Mouse (Mus musculus) B cell, adult 62 days (primary cell): Measurements from ENCODE around the gene Reck. TPM values are rescaled to one million over a fixed set of nuclear protein-coding genes. Genes with fewer than 3 reads are reported as not detected.

ENCODE experiments used
- total RNA-seq: library from RNA; stranded (reverse); gene quantifications from 4 replicates; pipeline ENCODE4 v1.2.4, GENCODE M21; 2023

Reck gene
- total RNA-seq: 0.55 to 0.88 TPM (median 0.66 TPM) in 4 replicates

GRCm38 (mm10) chr4:43875160-43875918, at the start of gene Reck:
Reck (plus strand) TSS chr4:43875530.

GRCm38 (mm10) chr4:43840101-43840500, 35.2 kb upstream of the Reck start, which contains the start of gene Olfr157:
Olfr157 (minus strand) TSS chr4:43840201.

GRCm38 (mm10) chr4:43851265-43851664, 24.1 kb upstream of the Reck start, which contains the start of gene Olfr155:
Olfr155 (plus strand) TSS chr4:43851565.

GRCm38 (mm10) chr4:43957292-43957845, 82.0 kb downstream of the Reck start, which contains the start of gene Glipr2:
Glipr2 (plus strand) TSS chr4:43957401.

GRCm38 (mm10) chr4:43983181-43983580, 107.9 kb downstream of the Reck start, which contains the start of gene Ccin:
Ccin (plus strand) TSS chr4:43983483.

Other genes starting within 250 kb of the Reck start
- 0.16 to 0.40 TPM (median 0.39 TPM) in 3 of 4 replicates, not detected in the other for gene Npr2, start 243.6 kb upstream of the Reck start, total RNA-seq
- 1.4 TPM in 1 of 4 replicates, not detected in the others for gene Spag8, start 221.9 kb upstream of the Reck start, total RNA-seq
- 16.0 to 24.2 TPM (median 20.8 TPM) in 4 replicates for gene Hint2, start 219.1 kb upstream of the Reck start, total RNA-seq
- 2.4 to 6.0 TPM (median 4.9 TPM) in 4 replicates for gene Tmem8b, start 206.6 kb upstream of the Reck start, total RNA-seq
- gene Fam221b, start 206.4 kb upstream of the Reck start, total RNA-seq: not detected in 4 replicates
- not detected in 4 replicates for gene Olfr70, start 174.7 kb upstream of the Reck start, total RNA-seq
- gene Olfr71, start 165.3 kb upstream of the Reck start, total RNA-seq: not detected in 4 replicates
- not detected in 4 replicates for gene Hrct1, start 148.3 kb upstream of the Reck start, total RNA-seq
- gene Spaar, start 145.5 kb upstream of the Reck start, total RNA-seq: not detected in 4 replicates
- gene Olfr159, start 104.5 kb upstream of the Reck start, total RNA-seq: not detected in 4 replicates
- gene Olfr156, start 51.6 kb upstream of the Reck start, total RNA-seq: not detected in 4 replicates
- gene Olfr157, start 35.3 kb upstream of the Reck start, total RNA-seq: not detected in 4 replicates
- gene Olfr155, start 24.0 kb upstream of the Reck start, total RNA-seq: not detected in 4 replicates
- gene Glipr2, start 81.9 kb downstream of the Reck start, total RNA-seq: 12.1 to 14.5 TPM (median 14.1 TPM) in 4 replicates
- gene Ccin, start 108.0 kb downstream of the Reck start, total RNA-seq: 0.28 to 1.3 TPM (median 0.48 TPM) in 4 replicates
- 184 to 199 TPM (median 196 TPM) in 4 replicates for gene Clta, start 128.9 kb downstream of the Reck start, total RNA-seq
- 50.4 to 56.9 TPM (median 53.5 TPM) in 4 replicates for gene Gne, start 208.6 kb downstream of the Reck start, total RNA-seq